Mouse (Mus musculus) neutrophil, adult 83 days (primary cell): ENCODE measurements around the gene Slc16a8. TPM values are rescaled to one million over a fixed set of nuclear protein-coding genes. Genes with fewer than 3 reads are reported as not detected.

Experiments used
- total RNA-seq, 2 experiments: library from RNA; stranded (reverse); gene quantifications; one replicate each; pipeline ENCODE4 v1.2.4; 2023

Gene Slc16a8
- total RNA-seq: not detected

DNA sequence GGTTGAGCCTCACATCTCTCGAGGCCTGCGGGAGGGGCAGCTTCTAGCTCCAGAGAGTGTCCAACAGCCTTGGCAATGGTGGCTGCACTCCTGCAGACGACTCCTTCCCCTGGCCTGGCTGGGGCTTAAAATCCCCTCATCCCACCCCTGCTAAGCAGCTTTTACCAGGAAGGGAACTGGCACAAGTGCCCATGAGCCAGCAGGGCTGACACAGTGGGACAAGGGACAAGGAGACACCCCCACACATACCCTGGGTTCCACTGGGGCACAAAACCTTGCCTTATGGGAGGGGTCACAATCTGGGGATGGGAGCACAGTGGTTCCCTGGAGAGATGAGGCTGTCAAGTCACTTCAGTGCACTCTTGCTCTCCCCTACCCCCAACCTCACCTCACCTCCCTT lies at the start of gene Slc16a8:
Gene Slc16a8, minus strand, starts transcription at position 101 of the 400 bp plus-strand sequence.

DNA sequence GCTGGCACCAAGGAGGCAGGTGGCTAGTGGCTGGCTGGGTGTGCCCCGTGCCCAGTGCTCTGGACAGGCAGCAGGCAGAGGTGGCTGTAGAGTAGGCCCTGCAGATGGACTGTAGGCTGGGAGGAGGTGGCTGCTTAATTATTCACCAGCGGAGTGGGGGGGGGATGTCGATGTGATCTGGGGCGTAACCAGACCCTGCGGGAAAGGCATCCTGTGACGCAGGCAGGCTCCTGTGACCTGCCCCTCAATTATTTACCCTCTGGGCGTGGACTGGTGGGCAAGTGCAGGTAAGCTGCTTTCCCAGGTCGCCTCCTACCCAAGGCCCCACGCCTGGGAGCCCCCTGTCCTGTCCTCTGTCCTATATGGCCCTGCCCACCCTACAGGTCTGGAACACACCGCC lies 30.8 kb upstream of the Slc16a8 start, which contains the start of gene Baiap2l2:
Gene Baiap2l2, minus strand, starts transcription at position 139 of the 400 bp plus-strand sequence.

DNA sequence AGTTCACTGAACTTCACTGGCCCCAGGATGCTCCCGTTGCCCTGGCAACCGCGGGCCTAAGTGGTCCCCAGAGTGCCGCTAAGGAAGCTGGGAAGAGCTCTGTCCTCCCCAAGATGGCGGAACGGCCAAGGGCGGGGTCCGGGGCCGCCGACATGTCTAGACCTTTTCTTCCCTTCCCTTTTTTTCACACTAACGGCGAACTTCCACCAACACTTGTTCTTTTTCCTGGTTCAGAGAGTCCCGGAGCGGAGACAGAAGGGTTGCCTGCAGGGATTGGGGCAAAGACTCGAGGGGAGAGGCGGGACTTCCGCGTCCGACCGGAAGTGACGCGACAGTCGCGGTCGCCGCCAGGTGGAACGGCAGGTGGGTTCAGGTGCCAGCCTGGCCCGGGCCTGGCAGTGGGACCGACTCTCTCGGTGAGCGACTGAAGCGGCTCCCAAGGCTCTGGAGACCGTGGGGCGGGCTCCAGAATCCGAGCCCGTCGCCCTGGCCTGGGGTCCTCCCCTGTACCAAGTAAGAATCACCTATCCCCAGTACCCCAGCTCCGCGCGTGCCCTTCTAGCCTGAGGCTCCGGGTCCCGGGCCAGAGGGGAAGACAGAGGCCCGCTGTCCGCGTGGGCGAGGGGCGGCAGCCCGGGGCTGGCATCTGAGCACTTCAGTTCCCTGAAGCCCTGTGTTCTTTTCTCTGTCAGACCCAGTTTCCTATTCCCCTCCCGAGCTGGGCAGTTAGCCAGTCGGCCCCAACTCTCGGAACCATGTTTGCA lies 25.3 kb downstream of the Slc16a8 start, which contains the start of the genes Pick1 and Gm49486:
Gene Pick1, plus strand, starts transcription at position 116 of the 764 bp plus-strand sequence.
Gene Gm49486, plus strand, starts transcription at position 334 of the 764 bp plus-strand sequence.

Other genes starting within 250 kb of the Slc16a8 start
- 10 to 100 TPM; 30.8 to 40.6 TPM for gene H1f0, start 226.3 kb downstream of the Slc16a8 start, total RNA-seq
- not detected for gene Galr3, start 212.9 kb downstream of the Slc16a8 start, total RNA-seq
- gene Ankrd54, start 191.9 kb downstream of the Slc16a8 start, total RNA-seq: 10 to 100 TPM; 16.0 to 20.0 TPM
- 10 to 100 TPM; 73.8 to 78.1 TPM for gene Eif3l, start 179.6 kb downstream of the Slc16a8 start, total RNA-seq
- gene Micall1, start 145.9 kb downstream of the Slc16a8 start, total RNA-seq: 10 to 100 TPM; 10.2 to 13.6 TPM
- gene Polr2f, start 113.8 kb downstream of the Slc16a8 start, total RNA-seq: 10 to 100 TPM; 35.3 to 37.1 TPM
- not detected for gene 1700088E04Rik, start 113.5 kb downstream of the Slc16a8 start, total RNA-seq
- gene Sox10, start 89.5 kb downstream of the Slc16a8 start, total RNA-seq: not detected
- gene Pick1, start 25.6 kb downstream of the Slc16a8 start, total RNA-seq: 1 to 10 TPM; 6.0 TPM
- gene Gm49486, start 25.4 kb downstream of the Slc16a8 start, total RNA-seq: not detected
- gene Baiap2l2, start 30.8 kb upstream of the Slc16a8 start, total RNA-seq: under 1 TPM in 1 of 2 experiments, not detected in 1; 0.81 TPM
- gene Pla2g6, start 73.6 kb upstream of the Slc16a8 start, total RNA-seq: 1 to 10 TPM; 4.3 to 6.6 TPM
- gene Maff, start 91.9 kb upstream of the Slc16a8 start, total RNA-seq: 10 to 100 TPM; 15.4 to 16.2 TPM
- 10 to 100 TPM; 57.6 to 66.4 TPM for gene Tmem184b, start 148.8 kb upstream of the Slc16a8 start, total RNA-seq
- 10 to 100 TPM; 69.8 to 90.0 TPM for gene Csnk1e, start 200.8 kb upstream of the Slc16a8 start, total RNA-seq